Comparison of ENCODE assay signal across 17 mouse cellular contexts in genomic region chr9:102096825-102097224, GRCm38 (mm10).
DNase-seq lines count a peak whose midpoint lies in the region; TF ChIP-seq lines count a peak whose summit lies in the region.
"Had no signal": no experiment of that assay in that cellular context is flagged by ENCODE, and none has a peak within 500 bp of the region (broad histone marks: within the 10 kb centered on the region; RNA-seq: fewer than 3 reads in every experiment).

No protein-coding gene starts in this region.

- no peak for TF ChIP-seq CTCF in left cerebral cortex, adult 2 months (IDR thresholded peaks at IDR 0.05)

- intact Hi-C loops in gastrocnemius, postnatal 14 days (cut with DNase I; ENCODE audit: low total_unique reads), result no loop called here
- intact Hi-C loops in left cerebral cortex, adult 2 months (cut with DNase I), result no loop called here

- DNase-seq in cerebellum, adult 11-12 months, result peak; percentile 29
- no peak for DNase-seq in cerebellum, adult 8-10 months
- peak; percentile 17 for DNase-seq in gastrocnemius, postnatal 14 days
- DNase-seq in gastrocnemius, adult 18-20 months (ENCODE audit: low spot score), result no peak
- peak; percentile 40 for DNase-seq in Muller cell, postnatal 12 days (ENCODE audit: inconsistent ontology term)
- DNase-seq in cerebellum, postnatal 14 days, result peak; percentile 40 to 47
- no peak for DNase-seq in left cerebral cortex, adult 2 months (ENCODE audit: extremely low spot score in 1 of 2, low spot score in 2 of 2)
- DNase-seq: adrenal gland, postnatal 14 days; kidney, adult 8-10 months; kidney, postnatal 25 days; liver, postnatal 0 days; lung, postnatal 10 days; right cerebral cortex, adult 18-20 months had no signal

- H3K4me3 ChIP-seq in left cerebral cortex, adult 2 months, result no peak overlapping the region
- H3K4me3 ChIP-seq: heart, embryonic 10.5 days; hindbrain, embryonic 10.5 days; limb, embryonic 10.5 days; neural tube, embryonic 12.5 days had no signal

- H3K27ac ChIP-seq in left cerebral cortex, adult 2 months, result no peak overlapping the region
- H3K27ac ChIP-seq: heart, embryonic 10.5 days; hindbrain, embryonic 10.5 days; limb, embryonic 10.5 days; neural tube, embryonic 12.5 days had no signal

Comparison
In these comparisons a context has a peak if more than half of its experiments do, and no peak if none do; other contexts are left out.
1. DNase-seq: peak in cerebellum, adult 11-12 months (single experiment), gastrocnemius, postnatal 14 days (single experiment), Muller cell, postnatal 12 days (single experiment) and cerebellum, postnatal 14 days (2 of 2); none in cerebellum, adult 8-10 months (single experiment), gastrocnemius, adult 18-20 months (single experiment) and left cerebral cortex, adult 2 months (0 of 2).